22 mouse cellular contexts compared by ENCODE assay signal in the genomic region with DNA sequence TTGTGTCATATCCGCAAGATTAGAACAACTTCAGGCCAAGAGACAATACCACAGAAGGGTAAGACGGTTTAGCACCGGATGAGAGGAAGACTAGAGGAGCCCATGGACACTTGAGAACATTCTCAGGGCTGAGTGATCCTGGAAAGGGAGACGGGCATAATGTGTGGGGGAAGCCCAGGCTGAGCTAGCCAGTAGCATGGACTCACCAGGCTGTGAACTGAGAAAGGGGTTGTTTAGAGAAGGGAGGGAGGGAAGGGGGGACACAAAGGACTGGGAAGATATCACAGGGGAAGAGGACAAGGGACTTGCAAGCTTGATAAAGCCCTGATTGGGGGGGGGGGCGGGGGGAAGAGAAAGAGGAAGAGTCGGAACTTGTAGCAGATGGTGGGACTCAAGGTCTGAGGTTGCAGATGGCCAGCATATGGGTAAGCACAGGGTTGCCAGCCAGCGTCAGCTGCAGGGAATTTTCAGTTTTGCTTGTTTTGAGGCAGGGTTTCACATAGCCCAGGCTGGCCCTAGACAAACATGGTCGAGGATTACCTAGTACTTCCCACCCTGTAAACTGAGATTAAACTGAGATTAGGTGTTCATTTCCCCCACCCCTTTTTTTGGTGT. TPM values are rescaled to one million over a fixed set of nuclear protein-coding genes. Genes with fewer than 3 reads are reported as not detected.
DNase-seq lines count a peak whose midpoint lies in the region; ATAC-seq lines count a peak whose summit lies in the region.
"Had no signal": no experiment of that assay in that cellular context is flagged by ENCODE, and none has a peak within 500 bp of the region (broad histone marks: within the 10 kb centered on the region; RNA-seq: fewer than 3 reads in every experiment).

No protein-coding gene starts in this region.

- H3K4me2 ChIP-seq in kidney, embryonic 16.5 days (replicated peaks; ENCODE audit: low read depth, low read length): no peak overlapping the region
- H3K4me2 ChIP-seq: midbrain, embryonic 11.5 days; neural tube, embryonic 13.5 days had no signal

- WGBS in kidney, embryonic 16.5 days: 65% methylated on average over 7 of the region's 8 CpGs

- H3K27me3 ChIP-seq in kidney, embryonic 16.5 days (ENCODE audit: insufficient read depth, low read length): no peaks in the 10 kb centered on the region
- H3K27me3 ChIP-seq: neural tube, embryonic 13.5 days had no signal

- H3K4me1 ChIP-seq in kidney, embryonic 16.5 days (ENCODE audit: insufficient read depth, low read length): no peaks in the 10 kb centered on the region
- H3K4me1 ChIP-seq: neural tube, embryonic 13.5 days had no signal

- no peaks in the 10 kb centered on the region for H3K9me3 ChIP-seq in kidney, embryonic 16.5 days (ENCODE audit: low read length)
- H3K9me3 ChIP-seq: heart, embryonic 10.5 days; neural tube, embryonic 13.5 days had no signal

- ATAC-seq in kidney, embryonic 16.5 days (ENCODE audit: low FRiP score, low TSS enrichment): peak; percentile 42; the same call in 1 of the 2 replicates
- ATAC-seq in granulocyte monocyte progenitor cell, adult 5-6 weeks (replicated peaks; ENCODE audit: poor library complexity, severe bottlenecking): peak; percentile 66
- ATAC-seq in erythroid progenitor cell, adult 5-6 weeks (replicated peaks; ENCODE audit: low FRiP score, poor library complexity, severe bottlenecking): no peak
- ATAC-seq: hindbrain, embryonic 16.5 days; intestine, postnatal 0 days had no signal

- no peak overlapping the region for H3K27ac ChIP-seq in kidney, embryonic 16.5 days (ENCODE audit: low read length)
- H3K27ac ChIP-seq: heart, embryonic 10.5 days; neural tube, embryonic 13.5 days had no signal

- H3K4me3 ChIP-seq in kidney, embryonic 16.5 days (ENCODE audit: low read length): no peak overlapping the region
- H3K4me3 ChIP-seq: erythroblast, embryonic 14.5 days; heart, embryonic 10.5 days; neural tube, embryonic 13.5 days had no signal

- peak; percentile 75 for DNase-seq in cerebellum, adult 11-12 months
- no peak for DNase-seq in cerebellum, postnatal 4 days (ENCODE audit: low spot score in 2 of 2)
- DNase-seq in kidney, postnatal 25 days: no peak
- peak; percentile 50 for DNase-seq in cerebellum, adult 8-10 months
- DNase-seq in thymus, postnatal 10 days (ENCODE audit: low spot score in 2 of 2): no peak
- DNase-seq: adrenal gland, adult 8-10 months; heart, postnatal 10 days; left cerebral cortex, postnatal 4 days; lung, adult 18-20 months; right cerebral cortex, postnatal 25 days had no signal

- H3K9ac ChIP-seq in kidney, embryonic 16.5 days (replicated peaks; ENCODE audit: low read length): no peak overlapping the region
- H3K9ac ChIP-seq: neural tube, embryonic 13.5 days had no signal

- H3K36me3 ChIP-seq in kidney, embryonic 16.5 days (ENCODE audit: insufficient read depth, low read length): peaks cover 30% of the 10 kb centered on the region

RNA-seq across cellular contexts. Expression of a gene that starts 9.2 kb away (rescaled TPM):
- polyA plus RNA-seq in kidney, embryonic 16.5 days (2015; fragmentation: Nextera tagmentation; extraction: Ambion mirVana): 143 and 158 TPM in 2 replicates
- 18.1 and 22.3 TPM in 2 replicates for total RNA-seq in granulocyte monocyte progenitor cell, adult 5-6 weeks (2014; fragmentation: Nextera tagmentation)
- total RNA-seq in granulocyte monocyte progenitor cell, adult 5-6 weeks (2017): 11.5 and 13.4 TPM in 2 replicates
- 41.9 and 45.8 TPM in 2 replicates for total RNA-seq in erythroid progenitor cell, adult 5-6 weeks (2015; ENCODE audit: low replicate concordance)
- total RNA-seq in erythroid progenitor cell, adult 5-6 weeks (2017; ENCODE audit: low replicate concordance): 16.8 and 26.1 TPM in 2 replicates

RNA-seq across cellular contexts. Expression of a gene that starts 20.7 kb away (rescaled TPM):
- not detected in 2 replicates for polyA plus RNA-seq in kidney, embryonic 16.5 days (2015; fragmentation: Nextera tagmentation; extraction: Ambion mirVana)
- not detected in 2 replicates for total RNA-seq in granulocyte monocyte progenitor cell, adult 5-6 weeks (2014; fragmentation: Nextera tagmentation)
- total RNA-seq in granulocyte monocyte progenitor cell, adult 5-6 weeks (2017): not detected in 2 replicates
- total RNA-seq in erythroid progenitor cell, adult 5-6 weeks (2015; ENCODE audit: low replicate concordance): not detected in 2 replicates
- total RNA-seq in erythroid progenitor cell, adult 5-6 weeks (2017; ENCODE audit: low replicate concordance): not detected in 2 replicates
- total RNA-seq: adrenal gland, adult 8-10 months; gastrocnemius, adult 8-10 months; heart, postnatal 10 days; left cerebral cortex, postnatal 4 days; liver, adult 2 months had no signal
- polyA plus RNA-seq: embryonic facial prominence, embryonic 11.5 days; erythroblast, embryonic 14.5 days; heart, embryonic 10.5 days; hindbrain, embryonic 16.5 days; intestine, postnatal 0 days; midbrain, embryonic 11.5 days; neural tube, embryonic 13.5 days had no signal

RNA-seq across cellular contexts. Expression of a gene that starts 24.0 kb away (rescaled TPM):
- 16.7 and 17.4 TPM in 2 replicates for polyA plus RNA-seq in kidney, embryonic 16.5 days (2015; fragmentation: Nextera tagmentation; extraction: Ambion mirVana)
- 9.1 and 16.2 TPM in 2 replicates for total RNA-seq in granulocyte monocyte progenitor cell, adult 5-6 weeks (2014; fragmentation: Nextera tagmentation)
- total RNA-seq in granulocyte monocyte progenitor cell, adult 5-6 weeks (2017): 8.4 and 17.7 TPM in 2 replicates
- total RNA-seq in erythroid progenitor cell, adult 5-6 weeks (2015; ENCODE audit: low replicate concordance): 1.7 and 2.5 TPM in 2 replicates
- total RNA-seq in erythroid progenitor cell, adult 5-6 weeks (2017; ENCODE audit: low replicate concordance): 1.3 and 2.3 TPM in 2 replicates

RNA-seq across cellular contexts. Expression of a gene that starts 53.1 kb away (rescaled TPM):
- polyA plus RNA-seq in kidney, embryonic 16.5 days (2015; fragmentation: Nextera tagmentation; extraction: Ambion mirVana): 17.0 and 17.8 TPM in 2 replicates
- 26.9 and 32.2 TPM in 2 replicates for total RNA-seq in granulocyte monocyte progenitor cell, adult 5-6 weeks (2014; fragmentation: Nextera tagmentation)
- total RNA-seq in granulocyte monocyte progenitor cell, adult 5-6 weeks (2017): 14.0 and 18.4 TPM in 2 replicates
- total RNA-seq in erythroid progenitor cell, adult 5-6 weeks (2015; ENCODE audit: low replicate concordance): 23.8 and 25.2 TPM in 2 replicates
- total RNA-seq in erythroid progenitor cell, adult 5-6 weeks (2017; ENCODE audit: low replicate concordance): 28.0 and 32.8 TPM in 2 replicates

Comparison
In these comparisons a context has a peak if more than half of its experiments do, and no peak if none do; other contexts are left out.
1. DNase-seq: peak in cerebellum, adult 11-12 months (single experiment) and cerebellum, adult 8-10 months (single experiment); none in cerebellum, postnatal 4 days (0 of 2), kidney, postnatal 25 days (0 of 2) and thymus, postnatal 10 days (0 of 2).